Mouse (Mus musculus): ENCODE measurements around the gene Nkx2-2. TPM values are rescaled to one million over a fixed set of nuclear protein-coding genes. Genes with fewer than 3 reads are reported as not detected.
"Not testable (repeated sequence)": the region's sequence is repeated elsewhere in the genome, so short reads cannot be mapped to it uniquely, and the experiment has no call there.

The Nkx2-2 gene
- total RNA-seq, 1 experiment, result 0.27 TPM

GRCm38 (mm10) chr2:147177672-147178071 lies 16.4 kb downstream of the Nkx2-2 start:
- Histone ChIP-seq H3K27ac (ENCODE audit: insufficient read depth, low read depth, low read length, poor library complexity, severe bottlenecking) (no peak overlapping the region), H3K36me3 (ENCODE audit: control insufficient read depth, insufficient read depth, low read length, poor library complexity, severe bottlenecking) (no peaks in the 10 kb centered on the region), H3K9ac (ENCODE audit: insufficient read depth, low read depth, low read length, poor library complexity, severe bottlenecking) (no peak overlapping the region), H3K9me3 (ENCODE audit: control insufficient read depth, insufficient read depth, low read depth, low read length) (no peaks in the 10 kb centered on the region), H3K4me1 (ENCODE audit: control insufficient read depth in 2 of 2, insufficient read depth in 2 of 2, low read length in 2 of 2, poor library complexity in 1 of 2) (peaks cover 0 to 2% of the 10 kb centered on the region in 2 experiments; a peak in 1 of 4 replicates), H3K4me3 (ENCODE audit: insufficient read depth in 1 of 2, low read depth in 1 of 2, low read length in 2 of 2, poor library complexity in 1 of 2, severe bottlenecking in 1 of 2) (peak overlapping the region in 1 of 2 experiments; percentile 61; a peak in 2 of 4 replicates)
- TF ChIP-seq ZC3H11A (IDR thresholded peaks at IDR 0.05; ENCODE audit: borderline replicate concordance, low read depth, low read length), result peak; percentile 95; the same call in 1 of the 2 replicates
- TF ChIP-seq ZNF384 (IDR thresholded peaks at IDR 0.05; ENCODE audit: low read depth, low read length), result no peak
- no peak for DNase-seq (ENCODE audit: low read depth, low spot score)
- in situ Hi-C loops (cut with MboI; ENCODE audit: low sequenced_read_pairs in 2 of 2, unreplicated experiment in 2 of 2), result loop anchor here (5.0 kb wide), 3 partner anchors 220 to 550 kb away; no protein-coding TSS in a partner anchor

GRCm38 (mm10) chr2:147175296-147175695 lies 18.7 kb downstream of the Nkx2-2 start:
- no peaks in the 10 kb centered on the region for H3K9me3 ChIP-seq (ENCODE audit: control insufficient read depth, insufficient read depth, low read depth, low read length)
- no peaks in the 10 kb centered on the region for H3K36me3 ChIP-seq (ENCODE audit: control insufficient read depth, insufficient read depth, low read length, poor library complexity, severe bottlenecking)
- TF ChIP-seq ZC3H11A (IDR thresholded peaks at IDR 0.05; ENCODE audit: borderline replicate concordance, low read depth, low read length), result no peak
- no peak for TF ChIP-seq MAFK (IDR thresholded peaks at IDR 0.05; ENCODE audit: insufficient read depth, low read depth, low read length)
- no peak for TF ChIP-seq HCFC1 (IDR thresholded peaks at IDR 0.05; ENCODE audit: borderline replicate concordance, insufficient read depth, low read length)
- TF ChIP-seq ZNF384 (IDR thresholded peaks at IDR 0.05; ENCODE audit: low read depth, low read length), result no peak
- TF ChIP-seq CHD2 (IDR thresholded peaks at IDR 0.05; ENCODE audit: low read depth, low read length), result no peak
- no peak overlapping the region for H3K27ac ChIP-seq (ENCODE audit: insufficient read depth, low read depth, low read length, poor library complexity, severe bottlenecking)
- DNase-seq (ENCODE audit: low read depth, low spot score), result no peak
- 0 out of 4 replicates have a peak, but pooled peaks cover 0 to 2% of the 10 kb centered on the region in 2 experiments for H3K4me1 ChIP-seq (ENCODE audit: control insufficient read depth in 2 of 2, insufficient read depth in 2 of 2, low read length in 2 of 2, poor library complexity in 1 of 2)
- H3K9ac ChIP-seq (ENCODE audit: insufficient read depth, low read depth, low read length, poor library complexity, severe bottlenecking), result no peak overlapping the region
- no peak overlapping the region for H3K4me3 ChIP-seq (ENCODE audit: insufficient read depth in 1 of 2, low read depth in 1 of 2, low read length in 2 of 2, poor library complexity in 1 of 2, severe bottlenecking in 1 of 2)
- in situ Hi-C loops (cut with MboI; ENCODE audit: low sequenced_read_pairs in 2 of 2, unreplicated experiment in 2 of 2), result loop anchor here (5.0 kb wide), 3 partner anchors 218 to 548 kb away; no protein-coding TSS in a partner anchor

GRCm38 (mm10) chr2:147173751-147174150 lies 20.3 kb downstream of the Nkx2-2 start:
- in situ Hi-C loops (cut with MboI; ENCODE audit: low sequenced_read_pairs in 2 of 2, unreplicated experiment in 2 of 2), result no loop called here
- DNase-seq (ENCODE audit: low read depth, low spot score), result no peak

GRCm38 (mm10) chr2:147170538-147170937 lies 23.5 kb downstream of the Nkx2-2 start:
- H3K36me3 ChIP-seq (ENCODE audit: control insufficient read depth, insufficient read depth, low read length, poor library complexity, severe bottlenecking); in situ Hi-C loops (cut with MboI; ENCODE audit: low sequenced_read_pairs in 2 of 2, unreplicated experiment in 2 of 2); H3K9ac ChIP-seq (ENCODE audit: insufficient read depth, low read depth, low read length, poor library complexity, severe bottlenecking); DNase-seq (ENCODE audit: low read depth, low spot score); H3K27ac ChIP-seq (ENCODE audit: insufficient read depth, low read depth, low read length, poor library complexity, severe bottlenecking); H3K9me3 ChIP-seq (ENCODE audit: control insufficient read depth, insufficient read depth, low read depth, low read length); H3K4me1 ChIP-seq (ENCODE audit: control insufficient read depth in 2 of 2, insufficient read depth in 2 of 2, low read length in 2 of 2, poor library complexity in 1 of 2); H3K4me3 ChIP-seq (ENCODE audit: insufficient read depth in 1 of 2, low read depth in 1 of 2, low read length in 2 of 2, poor library complexity in 1 of 2, severe bottlenecking in 1 of 2): not testable (repeated sequence)

More at GRCm38 (mm10) chr2:147173751-147174150, 20.3 kb downstream of the Nkx2-2 start:
- Histone ChIP-seq H3K27ac (ENCODE audit: insufficient read depth, low read depth, low read length, poor library complexity, severe bottlenecking) (no peak overlapping the region), H3K4me1 (ENCODE audit: control insufficient read depth in 2 of 2, insufficient read depth in 2 of 2, low read length in 2 of 2, poor library complexity in 1 of 2) (0 out of 4 replicates have a peak, but pooled peaks cover 0 to 2% of the 10 kb centered on the region in 2 experiments), H3K9me3 (ENCODE audit: control insufficient read depth, insufficient read depth, low read depth, low read length) (no peaks in the 10 kb centered on the region), H3K4me3 (ENCODE audit: insufficient read depth in 1 of 2, low read depth in 1 of 2, low read length in 2 of 2, poor library complexity in 1 of 2, severe bottlenecking in 1 of 2) (no peak overlapping the region), H3K36me3 (ENCODE audit: control insufficient read depth, insufficient read depth, low read length, poor library complexity, severe bottlenecking) (no peaks in the 10 kb centered on the region), H3K9ac (ENCODE audit: insufficient read depth, low read depth, low read length, poor library complexity, severe bottlenecking) (no peak overlapping the region)
- no peak for TF ChIP-seq ZNF384 (IDR thresholded peaks at IDR 0.05; ENCODE audit: low read depth, low read length)
- TF ChIP-seq MAFK (IDR thresholded peaks at IDR 0.05; ENCODE audit: insufficient read depth, low read depth, low read length), result no peak
- TF ChIP-seq ZC3H11A (IDR thresholded peaks at IDR 0.05; ENCODE audit: borderline replicate concordance, low read depth, low read length), result no peak
- TF ChIP-seq CHD2 (IDR thresholded peaks at IDR 0.05; ENCODE audit: low read depth, low read length), result no peak
- no peak for TF ChIP-seq HCFC1 (IDR thresholded peaks at IDR 0.05; ENCODE audit: borderline replicate concordance, insufficient read depth, low read length)

GRCm38 (mm10) chr2:147165863-147166262 lies 28.2 kb downstream of the Nkx2-2 start:
- TF ChIP-seq ZC3H11A (IDR thresholded peaks at IDR 0.05; ENCODE audit: borderline replicate concordance, low read depth, low read length) (no peak), MAFK (IDR thresholded peaks at IDR 0.05; ENCODE audit: insufficient read depth, low read depth, low read length) (no peak), ZNF384 (IDR thresholded peaks at IDR 0.05; ENCODE audit: low read depth, low read length) (no peak), CHD2 (IDR thresholded peaks at IDR 0.05; ENCODE audit: low read depth, low read length) (no peak), HCFC1 (IDR thresholded peaks at IDR 0.05; ENCODE audit: borderline replicate concordance, insufficient read depth, low read length) (no peak)
- in situ Hi-C loops (cut with MboI; ENCODE audit: low sequenced_read_pairs in 2 of 2, unreplicated experiment in 2 of 2), result no loop called here

More at GRCm38 (mm10) chr2:147165863-147166262, 28.2 kb downstream of the Nkx2-2 start:
- H3K4me1 ChIP-seq (ENCODE audit: control insufficient read depth in 2 of 2, insufficient read depth in 2 of 2, low read length in 2 of 2, poor library complexity in 1 of 2), result no peaks in the 10 kb centered on the region
- no peak overlapping the region for H3K4me3 ChIP-seq (ENCODE audit: insufficient read depth in 1 of 2, low read depth in 1 of 2, low read length in 2 of 2, poor library complexity in 1 of 2, severe bottlenecking in 1 of 2)
- DNase-seq (ENCODE audit: low read depth, low spot score), result no peak
- H3K9me3 ChIP-seq (ENCODE audit: control insufficient read depth, insufficient read depth, low read depth, low read length), result no peaks in the 10 kb centered on the region
- no peak overlapping the region for H3K27ac ChIP-seq (ENCODE audit: insufficient read depth, low read depth, low read length, poor library complexity, severe bottlenecking)
- H3K36me3 ChIP-seq (ENCODE audit: control insufficient read depth, insufficient read depth, low read length, poor library complexity, severe bottlenecking), result no peaks in the 10 kb centered on the region
- no peak overlapping the region for H3K9ac ChIP-seq (ENCODE audit: insufficient read depth, low read depth, low read length, poor library complexity, severe bottlenecking)
